Mouse (Mus musculus) spleen, postnatal 36 days (tissue): ENCODE data around the gene Aamdc.
A peak's percentile ranks its signal among the peaks of the same experiment; 100 is the strongest.

ENCODE experiments used
- DNase-seq, 2 experiments: peaks; one replicate each; pipeline ENCODE4 v3.0.0; 2022; ENCODE audit warnings: low spot score in 2 of 2, mixed read lengths in 1 of 2

Aamdc gene

DNA sequence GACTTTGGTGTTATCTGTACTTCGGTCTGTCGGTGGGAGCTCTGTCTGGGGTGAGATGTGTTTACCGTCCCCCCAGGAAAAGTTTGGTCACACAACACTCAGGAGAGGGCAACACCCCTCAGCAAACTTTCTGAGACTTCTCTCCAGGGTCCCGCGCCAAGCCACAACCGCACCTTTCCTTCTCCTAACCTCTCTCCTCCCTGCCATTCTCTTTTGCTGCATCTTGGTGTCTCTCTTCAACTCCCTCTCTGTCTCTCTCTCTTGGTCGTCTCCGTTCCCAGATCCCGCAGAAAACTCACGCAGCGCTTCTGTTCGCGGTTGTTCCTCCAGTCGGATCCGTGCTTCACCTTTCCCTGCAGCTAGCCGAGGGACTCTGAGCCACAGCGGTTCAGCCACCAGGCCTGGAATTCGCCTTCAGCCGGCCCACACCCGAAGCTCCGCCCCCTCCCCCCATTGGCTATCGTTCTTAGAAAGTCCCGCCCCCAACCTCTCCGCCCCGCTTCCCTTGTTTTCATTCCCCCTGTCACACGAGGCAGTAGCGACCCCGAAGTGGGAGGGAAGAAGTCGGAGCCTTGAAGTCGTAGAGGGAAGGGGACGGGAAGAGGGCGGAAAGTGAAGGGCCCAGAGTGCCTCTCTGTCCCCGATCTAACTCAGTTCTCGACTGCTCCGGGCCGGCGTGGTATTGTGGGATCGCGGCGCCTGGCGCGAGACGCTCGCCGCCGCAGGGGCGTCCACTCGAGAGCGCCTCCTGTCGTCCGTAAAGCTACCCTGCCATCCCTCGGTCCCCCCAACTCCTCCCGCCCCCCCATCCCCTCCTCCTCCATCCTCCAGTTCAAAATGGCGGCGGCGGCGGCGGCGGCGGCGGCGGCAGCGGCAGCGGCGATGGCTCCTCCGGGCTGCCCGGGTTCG lies at the start of gene Aamdc, which contains the start of gene Rsf1:
TSS of gene Aamdc (minus strand) at position 431 of the 909 bp plus-strand sequence.
TSS of gene Rsf1 (plus strand) at position 823 of the 909 bp plus-strand sequence.
- DNase-seq = peak; percentile 88 to 92

DNA sequence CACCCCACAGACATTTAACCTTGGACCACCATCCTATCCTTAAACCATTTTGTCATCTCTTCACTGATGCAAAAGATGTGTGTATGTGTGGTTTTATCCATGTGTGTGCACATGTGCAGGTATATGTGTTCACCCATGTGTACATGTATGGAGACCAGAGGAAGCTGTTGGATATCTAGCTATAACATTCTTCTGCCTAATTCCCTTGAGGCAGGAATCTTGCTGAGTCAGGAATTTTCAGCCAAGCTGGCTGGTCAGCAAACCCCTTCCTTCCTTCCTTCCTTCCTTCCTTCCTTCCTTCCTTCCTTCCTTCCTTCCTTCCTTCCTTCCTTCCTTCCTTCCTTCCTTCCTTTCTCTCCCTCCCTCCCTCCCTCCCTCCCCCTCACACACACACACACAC lies 44.1 kb upstream of the Aamdc start:
- no peak for DNase-seq

DNA sequence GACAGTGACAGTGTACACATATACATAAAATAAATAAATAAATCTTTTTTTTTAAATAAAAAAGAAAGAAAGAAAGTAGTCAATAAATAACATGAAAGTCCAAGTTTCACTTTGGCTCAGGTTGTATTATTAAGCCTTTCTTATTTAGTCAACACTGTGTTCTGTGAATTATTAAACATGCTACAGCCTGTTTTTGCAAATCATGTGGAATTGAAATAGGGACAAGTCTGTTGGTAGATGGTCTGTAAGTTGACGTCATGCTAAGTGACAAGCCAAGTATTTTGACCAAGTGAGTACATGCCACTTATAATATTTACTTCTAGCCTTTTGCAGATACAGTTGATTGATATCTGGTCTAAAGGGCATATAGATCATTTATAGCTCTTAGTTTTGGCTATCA lies 43.4 kb upstream of the Aamdc start:
- DNase-seq = no peak

DNA sequence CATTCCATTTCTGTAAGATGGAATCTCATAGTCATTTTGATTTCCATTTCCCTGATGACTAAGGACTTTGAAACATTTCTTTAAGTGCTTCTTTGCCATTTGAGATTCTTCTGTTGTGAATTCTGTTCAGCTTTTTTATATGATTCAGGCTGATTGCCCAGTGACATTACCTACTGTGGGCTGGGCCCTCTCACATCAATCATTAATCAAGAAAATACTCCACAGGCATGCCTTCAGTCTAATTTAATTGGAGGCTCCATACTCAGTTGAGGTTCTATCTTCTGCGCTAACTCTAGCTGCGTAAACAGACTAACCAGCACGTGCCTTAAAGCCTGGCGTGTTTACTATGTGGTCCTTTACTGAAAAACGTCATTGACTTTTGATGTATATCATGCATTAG lies 42.0 kb upstream of the Aamdc start:
- DNase-seq = no peak

DNA sequence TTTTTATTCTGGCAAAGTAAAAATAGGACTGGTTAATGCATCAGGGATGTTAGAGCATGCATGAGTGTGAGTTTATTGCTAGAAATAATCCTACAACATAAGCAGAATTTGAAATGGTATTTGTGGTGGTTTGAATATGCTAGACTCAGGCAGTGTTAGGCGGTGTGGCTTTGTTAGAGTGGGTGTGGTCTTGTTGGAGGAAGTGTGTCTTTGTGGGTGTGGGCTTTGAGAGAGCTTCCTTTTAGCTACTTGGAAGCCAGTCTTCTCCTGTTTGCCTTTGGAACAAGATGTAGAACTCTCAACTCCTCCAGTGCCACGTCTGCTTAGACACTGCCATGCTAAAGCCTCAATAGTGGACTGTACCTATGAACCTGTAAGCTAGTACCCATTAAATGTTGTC lies 19.3 kb upstream of the Aamdc start:
- DNase-seq = peak; percentile 5 to 28

DNA sequence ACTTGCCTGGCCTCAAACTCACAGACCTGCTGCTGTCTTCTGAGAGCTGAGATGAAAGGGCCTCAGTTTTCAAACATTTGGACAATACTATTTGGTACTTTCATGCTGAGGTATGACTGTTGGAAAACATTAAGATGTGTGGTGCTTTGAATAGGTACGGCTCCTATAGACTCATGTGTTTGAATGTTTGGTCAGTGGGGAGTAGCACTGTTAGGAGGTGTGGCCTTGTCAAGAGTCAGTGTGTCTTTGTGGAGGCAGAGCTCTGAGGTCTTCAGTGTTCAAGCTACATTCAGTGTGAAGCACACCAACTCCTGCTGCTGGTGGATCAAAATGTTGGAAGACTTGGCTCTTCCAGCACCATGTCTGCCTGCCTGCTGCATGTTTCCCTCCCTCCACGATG lies 14.2 kb upstream of the Aamdc start:
- no peak for DNase-seq

DNA sequence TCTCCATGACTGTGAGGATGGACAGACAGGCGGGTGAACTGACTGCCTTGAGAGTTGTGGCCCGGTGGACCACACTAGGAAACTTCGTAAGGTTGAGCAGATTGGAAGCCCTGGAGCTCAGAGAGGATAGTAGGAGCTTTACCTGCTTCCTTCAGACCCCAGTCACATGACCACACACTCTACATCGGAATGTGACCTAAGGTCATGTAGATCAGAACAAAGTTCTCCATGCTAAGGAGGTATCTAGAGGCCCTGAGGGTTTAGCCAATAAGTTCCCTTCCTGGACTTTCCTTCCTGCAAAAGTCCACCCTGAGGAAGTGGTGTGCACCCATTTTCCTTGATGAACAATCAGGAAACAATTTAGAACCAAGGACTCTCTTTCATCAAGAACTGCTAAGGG lies 13.1 kb upstream of the Aamdc start:
- DNase-seq = no peak

DNA sequence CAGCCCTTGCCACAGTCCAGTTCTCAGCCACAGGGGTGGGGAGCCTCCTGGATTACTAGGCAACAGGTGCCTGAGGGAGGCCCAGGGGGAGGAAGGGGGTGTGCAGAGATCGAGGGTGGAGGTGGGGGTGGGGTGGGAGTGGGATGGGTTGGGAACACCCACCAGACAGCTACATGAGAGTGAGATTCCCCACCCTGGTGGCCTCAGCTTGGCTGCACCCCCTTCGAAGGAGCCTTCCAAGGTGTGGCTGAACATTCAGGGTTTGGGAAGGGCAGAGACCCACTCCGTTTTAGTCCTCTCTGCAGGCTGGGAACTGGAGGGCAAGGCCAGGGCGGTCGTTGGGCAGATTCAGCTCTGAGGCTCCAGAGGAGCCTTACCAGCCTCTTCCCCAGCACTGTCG lies 12.0 kb upstream of the Aamdc start:
- DNase-seq = no peak

DNA sequence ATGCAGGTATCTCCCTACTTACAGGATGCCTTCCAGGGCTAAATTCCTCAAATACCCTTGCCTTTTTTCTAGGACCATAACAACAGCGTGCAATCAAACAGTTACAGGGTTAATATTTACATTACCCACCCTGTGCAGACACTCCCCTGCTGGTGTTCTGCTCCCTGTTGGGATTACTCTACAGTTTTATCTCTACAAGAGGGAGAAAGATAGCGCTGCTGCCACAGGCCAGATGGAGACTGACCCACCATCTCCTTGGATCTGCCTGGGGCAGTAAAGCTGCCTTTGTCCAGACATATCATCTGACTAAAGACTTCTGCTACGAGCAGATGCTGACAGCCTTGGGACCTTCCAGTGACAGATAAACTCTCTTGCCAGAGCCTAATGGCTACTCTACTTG lies 11.2 kb upstream of the Aamdc start:
- no peak for DNase-seq

DNA sequence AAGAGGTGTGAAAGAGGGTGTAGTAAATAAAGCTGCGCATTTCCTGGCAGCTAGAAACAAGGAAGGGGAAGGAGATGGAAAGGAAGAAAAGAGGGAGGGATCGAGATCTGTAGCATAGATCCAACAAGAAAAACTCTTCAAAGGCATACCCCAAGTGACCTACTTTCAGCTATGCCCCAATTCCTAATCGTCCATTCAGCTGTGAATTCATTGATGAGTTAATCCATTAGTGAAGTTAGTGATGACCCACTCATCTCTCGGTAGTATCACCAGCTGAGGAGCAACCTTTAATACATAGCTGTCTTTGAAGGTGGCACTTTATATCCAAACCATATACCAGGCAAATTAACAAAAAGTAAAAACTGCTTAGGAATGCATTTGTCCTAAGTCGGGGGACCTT lies 9.2 kb upstream of the Aamdc start:
- DNase-seq = no peak

DNA sequence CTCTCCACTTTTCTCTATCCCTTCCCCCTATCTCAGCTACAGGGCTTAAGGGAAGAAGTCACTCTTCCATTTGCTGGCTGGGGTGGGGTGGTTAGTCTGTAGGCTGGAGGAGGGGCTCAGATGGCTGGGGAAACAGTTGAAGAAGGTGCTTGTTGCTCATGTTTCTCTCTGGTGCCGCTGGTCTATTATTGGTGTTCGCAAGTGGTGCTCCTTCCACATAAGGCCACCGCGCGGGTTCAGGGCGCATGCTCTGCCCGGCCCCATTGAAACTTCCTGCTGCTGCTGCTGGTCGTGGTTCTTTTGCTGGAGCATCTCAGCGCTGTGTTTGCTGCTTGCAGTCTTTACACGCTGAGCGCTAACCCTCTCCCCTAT lies 1.5 kb upstream of the Aamdc start:
- DNase-seq = peak; percentile 89 to 90

DNA sequence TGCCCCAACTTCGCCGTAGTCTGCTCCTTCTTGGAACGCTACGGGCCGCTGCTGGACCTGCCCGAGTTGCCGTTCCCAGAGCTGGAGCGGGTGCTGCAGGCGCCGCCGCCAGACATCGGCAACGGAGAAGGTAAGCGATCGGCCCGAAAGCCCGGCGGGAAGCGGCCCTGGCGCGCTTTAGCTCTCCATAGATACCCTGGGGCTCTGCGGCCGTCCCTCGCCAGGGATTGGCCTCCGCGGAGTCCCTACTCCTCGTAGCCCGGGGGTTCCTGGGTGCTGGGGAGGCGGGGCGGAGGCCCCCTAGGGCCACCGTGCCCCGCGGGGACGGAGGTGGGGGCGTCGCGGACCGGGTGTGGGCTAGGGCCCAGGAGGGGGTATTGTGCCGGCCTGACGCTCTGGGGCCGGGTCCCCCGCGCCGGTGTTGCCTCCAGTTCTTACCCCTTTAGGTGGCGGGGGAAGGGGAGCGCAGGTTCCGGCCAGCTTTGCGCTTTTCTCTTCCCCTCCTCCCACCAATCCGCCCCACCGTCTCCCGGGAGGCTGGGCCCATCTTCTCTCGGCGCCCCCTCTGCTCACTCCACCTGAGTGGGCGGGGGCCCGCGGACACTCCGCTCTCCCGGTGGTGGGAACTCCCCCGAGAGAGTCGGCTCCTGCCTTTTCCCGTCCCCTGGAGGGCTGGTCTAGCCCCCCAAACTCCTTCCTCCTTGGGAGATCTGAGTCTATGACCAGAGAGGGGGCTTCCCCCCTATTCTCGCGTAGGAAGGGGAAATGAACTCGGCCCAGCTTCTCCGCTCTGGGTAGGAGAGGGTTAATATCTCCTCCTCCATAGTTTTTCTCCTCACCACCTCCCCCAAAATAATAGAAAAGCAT lies 912 bp upstream of the Aamdc start:
- peak; percentile 46 to 47 for DNase-seq

DNA sequence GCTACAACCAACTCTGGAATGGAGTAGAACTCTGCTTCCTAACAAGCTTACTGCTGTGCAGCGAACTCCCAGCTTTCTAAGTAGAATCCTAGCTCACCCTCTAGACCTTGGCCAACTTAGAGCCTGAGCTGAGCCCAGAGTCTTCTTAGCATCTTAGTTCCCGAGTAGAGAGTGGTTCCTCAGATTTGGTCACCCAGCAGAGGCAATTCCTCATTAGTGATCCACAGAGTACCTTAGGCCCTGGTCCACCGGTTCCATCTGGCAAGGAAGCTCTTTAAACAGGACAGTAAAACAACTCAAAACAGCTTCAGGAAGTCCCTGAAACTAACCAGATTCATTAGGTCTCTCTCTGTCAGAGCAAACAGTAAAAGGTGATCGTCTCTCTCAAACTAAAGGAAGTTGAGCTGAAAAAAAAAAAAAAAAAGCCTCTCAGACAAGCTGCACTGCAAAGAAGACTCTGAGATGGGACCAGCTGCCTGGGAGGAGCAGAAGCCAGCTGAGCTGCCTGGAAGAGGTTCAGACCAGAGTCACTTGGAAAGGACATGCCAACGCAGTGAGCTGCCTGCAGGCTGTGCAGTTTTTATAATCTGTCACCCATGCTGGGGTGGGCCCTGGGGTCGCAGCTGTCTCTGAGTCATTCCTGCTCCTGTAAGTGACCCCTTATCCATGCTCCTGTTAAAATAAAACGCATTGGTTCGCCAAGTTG lies 783 bp downstream of the Aamdc start:
- peak in 1 of 2 experiments; percentile 5 for DNase-seq

DNA sequence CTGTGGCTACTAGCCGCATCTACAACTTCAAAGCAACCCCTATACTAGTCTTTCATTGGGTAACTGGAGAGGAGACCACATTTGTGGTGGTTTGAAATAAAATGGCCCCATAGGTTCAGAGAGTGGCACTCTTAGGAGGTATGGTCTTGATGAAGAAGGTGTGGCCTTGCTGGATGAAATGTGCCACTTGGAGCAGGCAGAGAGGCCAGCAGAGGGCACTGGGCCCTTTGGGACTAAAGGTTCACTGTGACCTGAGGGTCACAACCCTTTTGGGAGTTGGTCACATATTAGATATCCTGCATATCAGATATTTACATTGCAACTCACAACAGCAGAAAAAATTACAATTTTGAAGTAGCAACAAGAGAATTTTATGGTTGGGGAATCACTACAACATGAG lies 8.9 kb downstream of the Aamdc start:
- no peak for DNase-seq

DNA sequence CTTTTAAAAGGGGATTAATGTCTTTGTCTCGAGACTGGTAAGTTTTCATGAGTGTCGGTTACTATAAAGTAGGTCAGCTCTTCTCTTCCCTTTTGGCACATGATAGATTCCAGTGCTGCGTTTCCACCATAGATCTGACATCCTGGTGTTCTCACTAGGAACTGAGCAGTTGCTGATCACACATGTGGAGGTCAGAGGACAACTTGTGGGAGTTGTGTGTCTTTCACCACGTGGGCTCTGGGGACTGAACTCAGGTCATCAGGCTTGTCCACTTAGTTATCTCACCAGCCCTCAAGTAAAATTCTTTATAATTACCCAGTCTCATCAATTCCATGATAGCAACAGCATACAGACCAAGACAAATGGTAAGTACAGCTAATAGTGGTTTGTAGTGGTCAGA lies 9.9 kb downstream of the Aamdc start:
- no peak for DNase-seq

DNA sequence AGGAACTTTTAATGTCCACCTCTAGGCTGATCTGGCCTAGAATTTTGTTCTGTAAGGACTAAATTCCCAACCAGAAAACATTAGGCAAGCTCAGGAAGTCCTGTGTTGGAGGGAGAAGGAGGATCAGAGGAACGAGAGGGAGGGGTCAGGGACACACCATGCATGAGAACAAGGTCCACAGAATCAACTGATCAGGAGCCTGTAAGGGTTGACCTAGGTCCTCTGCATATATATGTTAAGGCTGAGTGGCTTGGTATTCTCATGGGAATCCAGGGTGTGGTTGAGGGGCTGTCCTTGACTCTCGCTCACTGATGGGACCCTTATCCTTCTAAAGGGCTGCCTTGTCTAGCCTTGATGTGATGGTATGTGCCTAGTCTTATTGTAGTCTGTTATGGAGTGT lies 15.7 kb downstream of the Aamdc start:
- no peak for DNase-seq

DNA sequence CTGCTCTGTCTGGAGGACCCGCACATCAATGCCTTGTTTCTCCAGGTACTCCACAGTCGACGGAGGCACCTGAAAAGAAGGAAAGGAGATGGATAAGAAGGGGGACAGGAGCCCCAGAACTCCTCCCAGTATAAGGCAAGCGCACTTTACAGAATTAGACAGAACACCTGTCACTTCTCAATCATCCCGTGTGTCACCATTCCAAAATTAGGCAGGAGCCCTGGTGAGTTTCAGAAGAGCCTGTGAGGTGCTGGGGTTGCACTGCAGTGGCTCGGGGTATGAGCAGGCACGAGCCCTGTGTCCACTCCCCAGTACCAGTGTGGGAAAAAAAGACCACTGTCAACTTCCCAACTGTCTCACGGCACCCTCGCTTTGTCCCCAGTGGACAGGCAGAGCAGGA lies 28.6 kb downstream of the Aamdc start:
- no peak for DNase-seq

DNA sequence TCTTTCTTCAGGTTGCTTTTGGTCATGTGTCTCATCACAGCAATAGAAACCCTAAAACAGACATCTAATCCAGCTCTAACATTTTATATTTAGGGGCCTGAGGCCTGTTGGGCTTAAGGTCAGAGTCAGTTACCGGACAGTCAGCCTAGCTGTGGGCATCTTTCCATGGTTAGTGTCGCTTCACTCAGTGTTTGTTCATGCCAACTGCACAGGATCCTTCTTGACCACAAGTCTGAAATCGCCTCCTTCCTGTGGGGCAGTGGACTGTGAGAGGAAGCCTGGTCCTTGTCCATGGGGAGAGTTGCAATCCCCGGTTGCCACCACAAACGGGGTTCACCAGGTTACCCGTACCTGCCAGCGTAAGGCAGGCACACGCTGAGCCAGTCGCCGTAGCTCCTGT lies 30.0 kb downstream of the Aamdc start:
- DNase-seq = no peak

DNA sequence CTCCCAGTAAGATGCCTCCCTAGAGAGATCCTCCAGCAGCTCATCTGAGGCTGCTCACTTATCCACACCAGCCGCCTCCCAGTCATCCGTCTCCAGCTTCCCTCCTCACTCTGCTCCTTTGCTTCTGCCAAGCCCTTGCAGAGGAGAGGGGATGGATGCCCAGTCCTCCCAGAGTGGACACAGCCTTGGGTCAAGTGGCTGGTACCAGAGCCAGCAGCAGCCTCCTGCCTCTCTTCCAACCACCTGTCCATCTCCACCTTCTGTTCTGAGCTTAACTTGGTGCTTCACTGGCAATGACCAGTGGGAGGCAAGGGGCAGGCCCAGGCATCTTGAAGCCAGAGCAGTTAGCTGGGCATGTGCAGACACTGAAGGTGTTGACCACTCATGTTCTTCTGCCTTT lies 32.8 kb downstream of the Aamdc start:
- DNase-seq = no peak

DNA sequence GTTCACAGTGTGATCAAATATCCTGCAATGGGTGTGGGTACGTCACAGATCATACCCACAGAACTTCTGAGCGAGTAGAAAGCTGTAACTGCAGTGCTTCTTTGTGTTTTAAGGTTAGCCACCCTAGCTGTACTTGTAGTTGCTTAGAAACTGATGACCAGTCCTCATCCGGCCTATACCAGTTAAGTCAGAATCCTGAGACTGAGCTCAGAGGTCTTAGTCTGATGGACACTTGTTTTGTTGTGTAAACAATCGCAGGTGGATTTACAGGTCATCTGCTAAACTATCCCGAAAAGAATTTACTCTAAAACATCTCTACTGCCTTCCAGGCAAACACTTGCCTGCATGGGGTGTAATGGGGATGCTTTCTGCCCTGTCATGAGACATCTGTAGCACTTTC lies 42.7 kb downstream of the Aamdc start:
- no peak for DNase-seq

DNA sequence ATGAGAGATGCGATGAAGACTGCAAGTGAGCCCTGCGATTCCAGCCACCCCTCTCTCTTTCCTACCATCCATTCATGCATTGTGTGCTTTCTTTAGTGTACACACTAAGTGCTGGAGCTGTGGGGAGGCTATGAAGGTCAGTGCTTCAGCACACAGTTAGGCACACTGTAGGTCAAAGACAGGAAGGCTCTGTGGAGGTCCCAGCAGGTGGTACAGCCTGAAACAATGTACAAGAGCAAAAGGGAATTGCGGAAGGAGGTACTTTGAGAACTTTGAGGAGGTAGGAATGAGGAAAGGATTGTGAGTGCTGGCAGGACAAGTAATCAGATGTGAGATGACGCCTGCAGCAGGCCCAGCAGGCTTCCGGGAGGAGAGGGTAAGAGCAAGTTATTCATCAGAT lies 43.8 kb downstream of the Aamdc start:
- no peak for DNase-seq

DNA sequence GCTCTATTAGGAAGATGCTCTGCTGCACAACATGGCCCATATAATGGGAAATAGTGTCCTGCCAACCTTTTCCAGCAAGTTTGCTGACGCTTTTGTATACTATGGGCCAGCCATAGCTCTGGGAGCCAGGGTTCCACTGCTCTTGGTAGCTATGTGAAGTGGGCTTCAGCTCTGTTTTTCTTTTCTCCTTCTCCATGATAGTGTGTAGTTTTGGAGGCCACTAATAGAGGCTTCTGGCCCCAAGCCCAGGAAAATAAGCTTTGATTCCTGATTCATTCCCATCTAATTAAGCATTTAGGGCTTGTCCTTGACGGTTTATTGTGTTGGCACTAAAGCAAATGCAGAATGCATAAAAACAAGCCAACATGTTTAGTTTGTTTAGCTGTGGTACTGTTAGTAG lies 59.4 kb downstream of the Aamdc start:
- DNase-seq = no peak
